Mouse (Mus musculus) left cerebral cortex, postnatal 10 days (tissue): ENCODE data around the gene Acly. TPM values are rescaled to one million over a fixed set of nuclear protein-coding genes. Genes with fewer than 3 reads are reported as not detected.
A peak's percentile ranks its signal among the peaks of the same experiment; 100 is the strongest.

Source experiments
- DNase-seq, 2 experiments: peaks; one replicate each; pipeline ENCODE4 v3.0.0; 2021 to 2022; ENCODE audit warnings: low spot score in 2 of 2, mixed read lengths in 1 of 2; ENCODE audit errors: extremely low spot score in 1 of 2
- intact Hi-C: fragments of 180-260 bp; cut with DNase I; formaldehyde crosslinking; loops from one replicate; pipeline ENCODE4 v1.15.1; 2025
- total RNA-seq, 2 experiments: library from RNA; stranded (reverse); gene quantifications; 2 replicates each; pipeline ENCODE4 v1.2.3; 2021

Gene Acly
- total RNA-seq, result 100 to 1,000 TPM; 138 to 151 TPM

DNA sequence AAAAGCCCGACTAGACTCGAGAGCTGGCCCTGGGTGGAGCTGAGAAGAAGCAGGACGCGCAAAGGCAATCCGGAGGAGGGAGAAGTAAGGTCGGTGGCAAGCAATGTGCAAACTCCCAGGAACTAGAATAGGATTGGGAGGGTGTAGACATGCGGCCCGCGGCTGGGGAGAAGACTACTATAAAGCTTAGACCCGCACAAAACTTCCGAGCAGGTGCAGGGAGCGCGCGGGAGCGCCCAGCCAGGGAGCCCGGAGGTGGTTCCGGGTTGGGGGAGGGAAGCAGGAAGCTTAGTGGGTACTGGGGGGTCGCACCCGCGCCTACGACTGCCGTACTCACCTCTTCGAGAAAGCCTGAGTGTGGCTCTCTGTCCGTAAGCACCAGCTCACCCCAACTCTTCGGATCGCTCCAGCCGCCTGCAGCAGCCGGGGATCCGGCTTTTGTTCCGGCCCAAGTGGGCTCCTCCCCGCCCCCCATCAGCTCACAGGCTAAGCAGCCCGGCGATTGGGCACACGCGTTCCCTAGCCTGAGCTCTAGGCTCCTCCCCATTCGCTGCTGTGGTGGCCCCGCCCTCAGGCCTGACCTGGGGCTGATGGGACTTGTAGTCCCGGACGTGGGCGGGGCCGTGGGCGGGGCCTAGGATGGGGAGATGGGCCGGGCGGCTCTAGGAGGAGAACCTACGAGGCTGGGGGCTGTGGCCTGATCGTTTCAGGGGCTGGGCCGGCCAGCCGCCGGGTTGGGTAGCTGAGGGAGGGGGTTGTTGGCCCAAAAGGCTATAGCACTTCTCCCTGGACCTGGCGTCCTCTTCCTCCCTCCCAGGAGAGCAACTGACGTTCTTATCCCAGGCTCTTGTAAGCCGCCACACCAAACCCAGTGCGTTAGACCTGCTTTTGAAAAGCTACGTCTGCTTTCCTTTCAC is at the start of gene Acly:
TSS of gene Acly (minus strand) at position 543 of the 917 bp plus-strand sequence.
- intact Hi-C loops, result no loop called here
- DNase-seq, result peak; percentile 98 to 100

DNA sequence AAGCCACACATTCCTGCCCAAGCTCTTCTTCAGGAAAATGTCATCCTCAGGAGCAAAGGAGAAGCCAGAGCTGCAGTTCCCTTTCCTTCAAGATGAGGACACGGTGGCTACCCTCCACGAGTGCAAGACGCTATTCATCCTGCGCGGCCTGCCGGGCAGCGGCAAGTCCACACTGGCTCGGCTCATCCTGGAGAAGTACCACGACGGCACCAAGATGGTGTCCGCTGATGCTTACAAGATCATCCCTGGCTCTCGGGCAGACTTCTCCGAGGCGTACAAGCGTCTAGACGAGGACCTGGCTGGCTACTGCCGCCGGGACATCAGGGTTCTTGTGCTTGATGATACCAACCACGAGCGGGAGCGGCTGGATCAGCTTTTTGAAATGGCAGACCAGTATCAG is 48.5 kb upstream of the Acly start:
- intact Hi-C loops, result no loop called here
- DNase-seq, result no peak

DNA sequence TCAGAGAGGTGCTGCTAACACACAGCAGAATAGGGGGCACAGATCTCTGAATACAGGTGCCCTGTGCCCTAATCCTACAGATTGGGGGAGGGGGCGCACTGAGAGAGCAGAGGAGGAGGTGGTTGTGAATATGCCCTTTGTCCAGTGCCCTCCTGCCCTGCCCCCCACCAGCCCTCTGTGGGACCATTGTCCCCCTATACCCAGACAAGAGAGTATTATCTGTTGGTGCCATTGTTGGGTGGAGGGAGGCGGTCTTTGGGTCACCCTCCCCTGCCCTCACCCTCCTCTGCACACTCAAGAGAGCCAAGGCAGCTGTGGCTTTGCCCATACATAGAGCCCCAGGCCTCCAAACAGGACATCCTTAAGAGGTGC is 47.7 kb upstream of the Acly start:
- intact Hi-C loops, result no loop called here
- DNase-seq, result peak in 1 of 2 experiments; percentile 70

DNA sequence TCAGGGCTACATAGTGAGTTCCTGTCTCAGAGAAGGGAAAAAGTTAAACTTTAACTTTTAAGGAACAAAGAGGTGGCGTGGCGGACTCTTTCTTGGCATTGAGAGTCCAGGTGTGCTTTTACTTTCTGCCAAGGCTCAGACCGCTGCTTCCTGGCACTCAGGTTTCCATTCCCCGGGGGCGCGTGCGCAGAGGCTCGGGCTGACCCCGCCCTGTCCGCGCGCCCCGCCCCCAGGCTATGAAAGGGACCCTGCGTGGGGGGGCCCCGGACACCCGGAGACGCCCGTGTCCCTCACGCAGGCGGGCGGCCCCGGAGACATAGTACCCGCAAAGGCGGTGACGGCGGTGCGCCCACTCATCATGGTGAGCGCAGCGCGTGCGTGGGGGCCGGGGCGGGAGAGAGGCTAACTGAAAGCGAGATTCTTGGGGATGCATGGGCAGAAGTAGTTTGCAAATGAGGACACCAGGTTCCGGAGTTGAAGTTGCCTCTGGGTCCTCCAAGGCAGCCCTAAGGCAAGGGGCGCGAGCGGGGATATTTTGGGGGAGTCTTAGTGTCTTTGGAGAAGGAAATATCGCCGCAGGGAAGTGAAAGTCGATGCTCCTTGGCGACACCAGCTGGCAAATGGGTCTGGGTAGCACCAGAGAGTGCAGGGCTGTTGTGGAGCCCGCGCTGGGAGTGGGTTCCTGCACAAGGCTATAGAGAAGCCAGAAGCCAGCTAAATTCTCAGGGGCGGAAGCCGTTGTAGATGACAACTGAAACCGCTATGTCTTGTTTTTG is 47.1 kb upstream of the Acly start, which contains the start of gene Cnp:
TSS of gene Cnp (plus strand) at position 197 of the 776 bp plus-strand sequence.
- peak; percentile 45 to 83 for DNase-seq
- intact Hi-C loops, result loop anchor here (5.0 kb wide), 1 partner anchor 37 kb away; no protein-coding TSS in a partner anchor

DNA sequence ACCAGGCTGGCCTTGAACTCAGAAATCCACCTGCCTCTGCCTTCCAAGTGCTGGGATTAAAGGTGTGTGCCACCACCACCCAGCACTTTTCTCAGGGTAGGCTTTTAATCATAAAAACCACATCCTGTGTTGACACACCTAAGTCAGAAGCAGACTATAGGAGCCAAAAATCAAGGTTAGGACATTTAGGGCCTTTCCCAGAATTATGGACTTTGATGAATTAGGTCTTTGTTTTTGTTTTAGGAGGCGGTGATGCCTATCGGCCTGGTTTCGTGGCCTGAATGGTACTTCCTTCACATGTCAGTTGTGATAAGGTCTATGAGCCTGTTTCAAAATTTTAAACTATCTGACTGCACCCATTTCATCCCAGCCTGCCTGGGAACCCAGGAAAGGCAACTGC is 46.4 kb upstream of the Acly start:
- DNase-seq, result no peak
- intact Hi-C loops, result loop anchor here (5.0 kb wide), 1 partner anchor 38 kb away; no protein-coding TSS in a partner anchor

DNA sequence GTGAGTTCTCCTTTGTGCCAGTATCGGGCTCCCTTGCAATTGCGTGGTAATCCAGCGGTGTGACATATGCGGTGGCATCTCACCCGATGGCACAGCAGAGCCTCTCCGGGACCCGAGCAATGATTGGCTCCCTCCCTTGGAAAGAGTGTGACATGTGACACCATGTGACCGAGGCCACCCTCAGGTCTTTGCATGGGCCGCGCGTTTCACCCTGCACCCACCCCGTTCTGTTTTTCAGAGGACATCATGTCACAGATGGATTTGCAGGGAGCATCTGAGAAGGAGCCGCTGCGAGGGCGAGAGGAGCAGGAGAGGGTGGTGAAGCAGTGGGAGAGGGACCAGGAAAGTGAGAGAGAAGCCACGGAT is 43.4 kb upstream of the Acly start:
- intact Hi-C loops, result loop anchor here (2.0 to 5.0 kb wide), 2 partner anchors 41 to 132 kb away; no protein-coding TSS in a partner anchor
- no peak for DNase-seq

DNA sequence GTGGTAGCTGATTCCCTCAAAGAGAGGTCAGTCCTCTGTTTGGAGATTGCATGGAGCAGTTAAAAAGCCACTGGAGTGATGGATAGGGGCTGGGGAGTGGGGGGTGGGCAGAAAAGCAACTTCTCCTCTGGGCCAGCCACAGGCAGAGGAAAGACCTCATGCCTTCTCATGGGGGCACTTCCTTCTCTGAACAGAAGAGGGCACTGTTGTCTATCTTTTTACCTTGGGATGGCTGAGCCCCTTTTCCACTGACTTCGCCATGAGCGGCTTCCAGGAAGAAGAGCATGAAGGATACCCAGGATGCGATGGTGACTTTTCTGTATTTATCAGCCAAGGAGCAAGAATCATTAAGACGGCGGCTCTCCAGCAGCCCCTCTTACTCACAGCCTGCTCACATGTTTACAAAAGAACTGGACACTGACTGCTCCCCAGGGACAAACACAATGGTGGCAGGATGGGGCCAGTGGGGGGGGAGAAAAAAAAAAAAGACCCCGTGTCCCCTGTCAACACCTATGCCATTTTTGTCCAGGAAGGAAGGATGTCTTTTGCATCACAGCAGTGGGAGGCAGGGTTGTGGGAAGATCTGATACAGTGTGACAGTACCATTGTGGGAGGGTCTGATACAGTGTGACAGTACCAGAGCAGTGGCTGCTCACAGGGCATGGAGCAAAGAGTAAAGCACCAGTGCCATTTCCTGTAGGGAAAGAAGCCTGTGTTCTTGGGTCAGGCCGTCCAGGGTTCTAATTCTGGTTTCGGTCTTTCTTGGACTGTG is 42.8 kb upstream of the Acly start:
- DNase-seq, result peak; percentile 74 to 81
- intact Hi-C loops, result loop anchor here (2.0 to 5.0 kb wide), 2 partner anchors 42 to 132 kb away; no protein-coding TSS in a partner anchor

DNA sequence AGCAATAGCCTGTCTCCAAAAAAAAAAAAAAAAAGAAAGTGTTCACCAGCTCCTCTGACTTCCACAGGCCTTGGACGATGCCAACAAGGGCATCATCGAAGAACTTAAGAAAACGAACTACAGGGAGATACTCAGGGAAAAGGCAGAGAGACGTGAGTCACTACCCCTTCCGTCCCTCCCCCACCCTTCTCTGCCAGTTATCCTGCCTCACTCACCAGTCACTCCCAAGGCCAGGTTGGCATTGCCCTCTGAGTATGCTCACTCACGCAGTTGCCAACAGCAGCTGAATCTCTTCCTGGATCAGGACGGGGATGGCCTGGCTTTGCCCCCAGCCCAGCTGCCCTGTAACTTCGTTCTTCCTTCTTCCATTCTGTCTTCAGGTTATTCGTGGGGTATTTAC is 42.0 kb upstream of the Acly start:
- no peak for DNase-seq
- intact Hi-C loops, result loop anchor here (2.0 to 10.0 kb wide), 4 partner anchors 43 to 395 kb away; no protein-coding TSS in a partner anchor

DNA sequence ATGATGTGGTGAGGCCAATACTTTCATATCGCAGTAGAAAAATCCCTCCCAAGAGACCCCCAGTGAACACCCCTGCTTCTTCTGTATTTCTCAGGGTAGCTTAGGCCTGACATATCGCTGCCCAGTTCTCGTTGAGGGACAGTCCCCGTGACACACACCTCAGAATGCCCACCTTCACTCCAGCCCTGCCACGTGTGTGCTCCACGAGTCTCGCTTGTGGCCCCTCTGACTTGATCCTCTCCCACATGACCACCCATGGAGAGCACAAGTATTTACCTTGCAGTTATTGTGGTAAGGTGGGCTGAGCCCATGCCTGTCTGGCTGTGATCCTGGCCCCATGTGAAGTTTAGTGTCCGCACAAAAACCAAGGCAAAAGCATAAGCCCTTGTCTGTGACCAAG is 40.9 kb upstream of the Acly start:
- intact Hi-C loops, result loop anchor here (10.0 kb wide), 2 partner anchors 204 to 396 kb away; no protein-coding TSS in a partner anchor
- DNase-seq, result no peak

DNA sequence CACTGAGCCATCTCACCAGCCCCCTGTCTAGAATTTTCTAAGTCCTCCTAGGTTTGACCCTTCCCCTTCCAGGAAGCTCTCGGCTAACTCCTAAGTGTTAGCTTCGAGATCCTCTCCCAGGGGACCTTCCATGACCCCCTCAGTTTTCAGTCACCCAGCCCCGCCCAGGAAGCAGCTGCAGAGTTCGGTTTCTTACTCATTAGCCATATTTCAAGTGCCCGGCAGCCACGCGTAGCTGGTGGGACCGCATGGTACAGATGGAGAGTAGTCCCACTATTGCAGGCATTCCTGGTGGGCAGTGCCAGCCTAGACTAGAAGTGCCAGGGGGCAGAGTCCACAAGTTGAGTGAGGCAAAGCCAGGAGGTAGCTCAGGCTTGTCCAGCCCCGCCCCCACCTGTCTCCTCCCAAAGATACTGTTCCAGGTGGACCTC is 40.0 kb upstream of the Acly start:
- no peak for DNase-seq
- intact Hi-C loops, result loop anchor here (10.0 kb wide), 2 partner anchors 203 to 397 kb away; no protein-coding TSS in a partner anchor

DNA sequence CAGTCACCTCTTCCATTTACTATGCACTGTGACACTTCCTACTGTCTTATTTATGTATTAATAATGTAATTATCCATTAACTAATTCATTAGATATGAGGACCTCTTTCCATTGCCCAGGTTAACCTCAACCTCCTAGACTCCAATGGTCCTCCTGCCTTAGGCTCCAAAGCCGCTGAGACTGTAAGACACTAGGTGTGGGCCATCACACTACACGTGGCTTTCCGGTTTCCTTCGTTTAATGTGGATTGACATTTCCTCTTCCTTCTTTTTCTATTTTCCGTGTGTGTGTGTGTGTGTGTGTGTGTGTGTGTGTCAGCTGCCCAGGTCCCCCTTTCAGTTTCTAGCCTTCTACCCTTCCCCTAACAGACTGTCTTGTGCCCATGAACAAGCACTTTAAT is 39.4 kb upstream of the Acly start:
- intact Hi-C loops, result loop anchor here (10.0 kb wide), 2 partner anchors 202 to 398 kb away; no protein-coding TSS in a partner anchor
- no peak for DNase-seq

DNA sequence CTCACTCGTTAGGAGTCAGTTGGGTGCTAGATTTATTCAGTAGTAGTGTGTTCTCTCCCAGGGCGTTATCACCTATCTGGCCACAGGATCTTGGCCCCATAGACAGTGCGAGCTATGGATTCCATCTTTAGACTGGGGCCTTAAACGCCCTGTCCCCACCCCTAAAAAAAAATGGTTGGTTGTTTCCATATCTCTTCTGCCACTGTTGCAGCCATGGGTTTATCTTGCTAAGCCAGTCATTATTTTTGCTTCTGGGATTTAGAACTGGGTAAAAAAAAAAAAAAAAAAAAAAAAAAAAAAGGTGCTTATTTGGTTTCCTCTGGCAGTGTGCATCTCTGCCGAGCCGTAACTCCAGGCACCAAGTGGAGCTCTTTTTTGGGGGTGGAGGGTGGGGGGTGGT is 36.9 kb upstream of the Acly start:
- intact Hi-C loops, result loop anchor here (10.0 kb wide), 2 partner anchors 200 to 400 kb away; no protein-coding TSS in a partner anchor
- no peak for DNase-seq

DNA sequence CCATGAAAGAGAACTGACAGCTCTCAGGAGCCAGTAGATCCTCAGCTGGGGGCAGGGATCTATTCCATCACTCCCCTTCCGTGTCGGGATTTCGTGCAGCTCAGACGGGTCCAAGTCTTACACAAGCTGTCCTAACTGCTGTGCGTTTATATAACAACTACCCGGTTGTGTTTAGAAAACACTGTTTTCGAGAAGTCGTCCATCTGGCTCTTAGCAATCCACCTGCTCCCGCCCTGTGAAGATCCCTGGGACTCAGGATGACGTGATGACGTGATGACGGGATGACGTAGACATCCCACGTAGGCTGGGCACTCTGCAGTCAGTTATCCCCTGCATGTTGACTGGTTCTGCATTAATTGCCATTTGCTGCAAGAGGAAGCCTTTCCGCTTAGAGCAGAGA is 36.5 kb upstream of the Acly start:
- intact Hi-C loops, result loop anchor here (10.0 kb wide), 2 partner anchors 199 to 401 kb away; no protein-coding TSS in a partner anchor
- DNase-seq, result peak in 1 of 2 experiments; percentile 72

DNA sequence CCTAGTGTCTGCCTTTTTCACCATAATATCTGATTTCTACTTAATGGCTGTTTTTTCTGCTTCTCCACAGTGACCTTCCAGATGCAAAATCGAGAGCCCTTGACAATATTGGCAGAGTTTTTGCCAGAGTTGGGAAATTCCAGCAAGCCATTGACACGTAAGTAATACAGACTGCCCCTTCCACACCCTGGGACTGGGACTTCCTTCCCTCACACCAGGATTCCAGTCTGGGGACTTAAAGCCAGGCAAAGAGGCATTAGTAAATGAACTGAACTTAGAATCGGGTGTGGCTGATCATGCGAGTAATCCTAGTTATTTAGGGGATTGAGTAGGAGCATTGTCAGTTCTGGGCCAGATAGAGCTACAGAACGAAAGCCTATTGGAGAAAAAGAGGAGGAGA is 33.9 kb upstream of the Acly start:
- no peak for DNase-seq
- intact Hi-C loops, result loop anchor here (10.0 kb wide), 2 partner anchors 197 to 403 kb away; no protein-coding TSS in a partner anchor

DNA sequence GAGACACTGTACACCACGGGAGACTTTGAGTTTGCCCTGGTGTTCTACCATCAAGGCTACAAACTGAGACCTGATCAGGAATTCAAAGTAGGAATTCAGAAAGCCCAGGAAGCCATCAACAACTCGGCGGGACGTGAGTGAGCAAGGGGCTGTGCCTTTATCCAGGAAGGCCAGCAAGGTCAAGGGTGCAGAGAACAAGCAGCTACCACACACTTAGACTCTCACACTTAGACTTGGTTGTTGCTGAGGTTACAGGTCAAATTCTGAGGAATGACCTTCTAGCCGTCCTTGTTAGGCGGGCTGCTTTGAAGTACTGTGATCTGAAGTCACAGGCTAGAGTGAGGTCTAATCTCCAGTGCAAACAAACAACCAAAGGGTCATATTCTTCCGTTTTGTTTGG is 31.7 kb upstream of the Acly start:
- DNase-seq, result no peak
- intact Hi-C loops, result loop anchor here (5.0 kb wide), 1 partner anchor 47 kb away; no protein-coding TSS in a partner anchor

DNA sequence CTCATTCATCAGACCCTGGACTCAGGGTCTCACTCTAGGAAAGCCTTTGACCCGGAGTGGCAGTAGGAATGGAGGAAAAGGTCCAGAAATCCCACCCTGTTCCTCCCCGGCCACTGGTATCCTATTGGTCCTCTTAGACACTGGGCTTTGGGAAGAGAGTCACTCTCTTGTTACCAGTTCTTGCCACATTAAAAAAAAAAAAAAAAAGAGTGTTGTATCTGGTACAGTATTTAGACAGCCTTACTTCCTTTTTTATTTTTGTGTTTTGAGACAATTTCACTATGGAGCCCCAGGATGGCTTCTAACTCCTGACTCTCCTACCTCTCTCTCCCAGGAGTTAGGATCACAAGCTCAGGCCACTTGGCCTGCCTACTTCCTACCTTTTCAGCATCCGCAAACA is 29.8 kb upstream of the Acly start:
- no peak for DNase-seq
- intact Hi-C loops, result loop anchor here (5.0 kb wide), 1 partner anchor 45 kb away; no protein-coding TSS in a partner anchor

DNA sequence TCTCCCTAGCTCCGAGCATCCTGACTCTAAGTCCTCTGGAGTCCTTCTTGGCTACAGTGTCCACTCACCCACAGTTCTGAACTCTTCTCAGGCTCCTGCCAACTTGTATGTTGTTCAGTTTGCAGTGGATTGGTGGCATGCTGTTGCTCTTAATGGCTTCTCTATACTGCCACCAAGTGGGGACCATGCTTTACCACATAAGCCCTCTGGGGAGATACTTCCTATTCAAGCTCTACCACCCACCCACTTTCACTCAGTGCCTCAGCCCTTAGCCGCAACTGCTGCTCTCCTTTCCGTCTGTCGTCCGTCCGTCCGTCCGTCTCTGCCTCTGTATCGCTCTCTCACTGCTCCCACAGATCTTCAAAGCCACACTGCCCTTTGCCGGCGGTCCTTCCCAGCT is 27.8 kb upstream of the Acly start:
- intact Hi-C loops, result loop anchor here (5.0 kb wide), 1 partner anchor 43 kb away; no protein-coding TSS in a partner anchor
- DNase-seq, result peak; percentile 53 to 71

DNA sequence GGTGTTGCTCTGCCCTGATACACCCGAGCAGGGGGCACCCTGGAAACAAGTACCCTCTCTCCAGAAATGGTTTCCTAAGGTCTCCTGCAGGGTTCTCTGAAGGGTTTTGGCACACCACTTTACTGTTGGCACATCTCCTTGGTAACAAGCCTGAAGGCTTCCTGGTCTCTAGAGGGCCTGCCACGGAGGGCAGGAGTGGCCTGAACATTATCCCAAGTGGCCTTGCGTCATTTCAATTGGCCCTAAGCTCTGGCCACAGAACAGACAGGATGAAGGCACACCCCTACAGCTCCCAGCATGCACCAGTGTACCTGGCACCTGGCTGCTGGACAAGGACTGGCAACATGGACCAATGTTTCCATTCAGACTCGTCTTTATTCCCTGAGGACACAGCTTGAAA is 25.0 kb upstream of the Acly start:
- DNase-seq, result no peak
- intact Hi-C loops, result no loop called here
